Mouse (Mus musculus) megakaryocyte, embryonic 14.5 days (primary cell): ENCODE results near the gene Syt1. TPM values are rescaled to one million over a fixed set of nuclear protein-coding genes. Genes with fewer than 3 reads are reported as not detected.

Experiments used
- H3K27me3 ChIP-seq: replicated peaks from 2 replicates; pipeline ENCODE3; 2012; ENCODE audit warnings: inconsistent platforms
- H3K36me3 ChIP-seq: replicated peaks from 2 replicates; pipeline ENCODE3; 2012; ENCODE audit warnings: low read length, inconsistent platforms, mixed read lengths
- H3K4me1 ChIP-seq: 2 replicates; pipeline ENCODE4 v1.6.1; 2012; ENCODE audit warnings: inconsistent platforms
- H3K4me3 ChIP-seq: replicated peaks from 2 replicates; pipeline ENCODE3; 2012; ENCODE audit warnings: moderate library complexity, mild to moderate bottlenecking, inconsistent platforms
- H3K9me3 ChIP-seq: 2 replicates; pipeline ENCODE4 v1.6.1; 2012; ENCODE audit warnings: inconsistent platforms
- FLI1 ChIP-seq: IDR thresholded peaks from 2 replicates; pipeline ENCODE4 v1.6.1; 2012; ENCODE audit warnings: low read length, inconsistent platforms, mixed read lengths
- GATA1 ChIP-seq: IDR thresholded peaks from 3 replicates; pipeline ENCODE4 v1.6.1; 2012; ENCODE audit warnings: mixed read lengths, low read length, inconsistent platforms, borderline replicate concordance
- polyA plus RNA-seq: library from polyadenylated mRNA; stranded (reverse); fragments of >175 nt; gene quantifications from 2 replicates; pipeline ENCODE4 v1.2.3, GENCODE M21; 2012; ENCODE audit warnings: low replicate concordance; ENCODE audit not compliant: insufficient read depth

Syt1 gene
- polyA plus RNA-seq, 1 experiment, result not detected

DNA sequence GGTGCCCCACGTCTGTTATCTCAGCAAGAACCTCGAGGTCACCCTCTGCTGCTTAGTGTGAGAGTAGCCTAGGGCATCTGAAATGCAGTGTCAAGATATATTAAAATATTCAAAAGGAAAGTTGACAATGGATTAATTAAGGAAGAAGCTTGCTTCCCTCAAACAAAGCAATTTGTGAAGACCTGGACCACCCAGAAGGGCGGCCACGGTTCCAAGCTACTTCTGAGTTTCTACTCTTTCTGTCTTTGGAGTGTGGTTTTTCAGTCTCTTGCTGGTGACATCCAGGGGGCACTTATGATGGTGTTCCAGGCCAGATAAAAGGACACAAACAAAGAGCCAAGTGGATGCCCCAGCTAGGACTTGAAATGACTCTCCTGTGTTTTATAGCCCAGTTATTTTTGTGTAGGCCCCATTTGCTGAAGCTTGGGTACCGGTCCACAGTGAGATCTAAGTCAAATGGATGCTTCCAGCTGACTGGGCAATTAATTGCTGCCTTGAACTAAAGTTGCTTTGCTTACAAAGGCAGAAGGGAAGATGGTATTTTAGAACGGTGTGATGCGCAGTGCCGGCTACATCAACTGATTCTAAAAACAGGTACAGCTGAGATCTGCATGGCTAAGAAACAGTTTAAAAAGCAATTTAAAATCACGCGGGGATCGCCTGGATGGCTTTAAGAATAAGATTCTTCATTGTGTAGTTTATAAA, 530.5 kb downstream of the Syt1 start:
- H3K36me3 ChIP-seq, result no peaks in the 10 kb centered on the region
- H3K27me3 ChIP-seq, result no peaks in the 10 kb centered on the region
- H3K4me3 ChIP-seq, result no peak overlapping the region
- no peaks in the 10 kb centered on the region for H3K4me1 ChIP-seq
- H3K9me3 ChIP-seq, result peaks cover 29% of the 10 kb centered on the region
- TF ChIP-seq GATA1, result no peak
- TF ChIP-seq FLI1, result no peak

DNA sequence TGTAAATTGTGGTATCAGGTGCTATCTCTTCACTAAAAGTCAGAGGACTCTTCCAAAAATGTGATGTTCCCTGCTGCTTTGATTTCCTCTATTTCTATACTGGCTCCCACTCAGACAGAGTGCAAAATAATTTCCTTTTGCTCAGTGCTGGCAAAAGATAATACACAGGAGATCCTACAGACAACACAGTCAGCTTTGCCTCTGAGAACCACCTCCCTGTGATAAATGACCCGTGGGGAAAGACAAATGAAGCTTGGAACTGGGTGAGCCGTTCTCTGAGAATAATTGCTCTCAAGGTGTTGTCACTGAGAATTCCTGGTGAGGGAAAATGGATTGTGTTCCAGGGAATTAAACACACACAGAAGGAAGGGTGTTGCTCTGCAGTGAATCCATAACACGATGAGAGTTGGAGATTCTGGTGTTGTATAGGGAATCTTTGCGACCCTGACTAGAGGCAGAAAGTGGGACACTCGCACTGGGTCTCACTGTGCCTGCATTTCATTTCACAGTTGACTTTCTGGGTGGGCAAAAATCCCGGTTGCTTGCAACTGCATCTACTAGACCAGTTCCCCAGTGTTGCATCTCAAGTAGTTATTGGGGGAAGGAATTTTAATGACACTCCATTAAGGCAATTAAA, 540.3 kb downstream of the Syt1 start:
- H3K9me3 ChIP-seq, result peaks cover 10% of the 10 kb centered on the region; the same call in 1 of the 2 replicates

DNA sequence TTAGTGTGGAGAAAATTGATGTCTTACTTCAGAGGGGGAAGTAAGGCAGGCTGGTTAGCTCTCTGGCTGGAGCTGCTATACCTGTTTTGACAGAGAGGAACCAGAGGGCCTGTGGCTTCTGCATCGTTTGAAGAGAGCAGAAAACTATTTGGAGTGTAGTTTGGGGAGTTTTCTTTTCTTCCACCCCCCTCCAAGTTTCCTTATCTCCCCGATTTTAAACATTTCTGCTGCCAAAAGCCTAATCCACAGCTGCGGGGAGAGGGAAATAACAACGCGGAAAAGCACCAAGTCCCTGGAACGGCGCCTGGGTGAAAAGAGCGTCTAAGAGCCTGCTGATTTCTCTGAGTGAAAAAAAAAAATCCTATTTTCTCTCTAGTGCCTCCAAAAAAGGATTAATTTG, 544.2 kb downstream of the Syt1 start:
- no peaks in the 10 kb centered on the region for H3K36me3 ChIP-seq
- H3K4me3 ChIP-seq, result no peak overlapping the region
- no peaks in the 10 kb centered on the region for H3K4me1 ChIP-seq
- TF ChIP-seq FLI1 (no peak), GATA1 (no peak)
- no peaks in the 10 kb centered on the region for H3K27me3 ChIP-seq
- peaks cover 9% of the 10 kb centered on the region; the same call in 1 of the 2 replicates for H3K9me3 ChIP-seq

More for the DNA sequence above, 540.3 kb downstream of the Syt1 start:
- Histone ChIP-seq H3K27me3 (no peaks in the 10 kb centered on the region), H3K36me3 (no peaks in the 10 kb centered on the region), H3K4me1 (no peaks in the 10 kb centered on the region), H3K4me3 (no peak overlapping the region)
- no peak for TF ChIP-seq GATA1
- no peak for TF ChIP-seq FLI1

DNA sequence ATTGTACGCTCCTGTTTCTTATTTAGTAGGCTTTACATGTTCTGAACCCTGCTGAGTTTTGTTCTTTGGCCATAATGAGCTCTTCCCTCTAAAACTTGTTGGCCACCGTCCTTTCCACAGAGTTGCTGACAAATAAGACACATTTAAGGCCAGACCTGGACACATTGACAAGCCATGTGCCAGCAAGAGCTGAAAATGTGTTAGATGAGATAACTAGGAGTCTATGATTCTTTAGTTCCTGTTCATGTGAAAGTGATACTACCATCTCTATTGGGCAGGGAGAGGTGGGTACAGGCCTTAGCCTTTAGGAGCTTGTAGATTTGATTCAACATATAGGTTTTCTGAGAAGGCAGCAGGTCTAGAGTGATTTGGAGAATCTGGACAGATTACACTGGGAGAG, 548.9 kb downstream of the Syt1 start:
- Histone ChIP-seq H3K36me3 (no peaks in the 10 kb centered on the region), H3K4me1 (no peaks in the 10 kb centered on the region), H3K4me3 (no peak overlapping the region), H3K27me3 (no peaks in the 10 kb centered on the region), H3K9me3 (peaks cover 6% of the 10 kb centered on the region; the same call in 1 of the 2 replicates)
- TF ChIP-seq FLI1, result no peak
- no peak for TF ChIP-seq GATA1

DNA sequence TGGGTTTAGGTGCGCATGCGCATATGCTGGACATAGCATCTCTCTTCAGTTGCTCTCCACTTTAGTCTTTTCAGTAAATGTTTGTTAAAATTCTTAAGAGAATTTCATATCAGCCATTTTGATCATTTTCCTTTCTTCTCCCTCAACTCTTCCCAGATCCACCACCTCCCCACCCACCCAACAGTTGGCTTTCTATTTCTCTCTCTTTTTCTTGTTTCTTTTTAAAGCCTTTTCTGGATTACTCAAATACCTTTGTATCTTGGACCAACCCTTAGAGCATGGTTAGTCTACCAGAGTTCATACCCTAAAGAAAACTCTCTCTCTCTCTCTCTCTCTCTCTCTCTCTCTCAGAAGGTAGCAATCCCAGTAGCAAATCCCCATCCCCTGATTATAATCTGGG, 553.7 kb downstream of the Syt1 start:
- H3K9me3 ChIP-seq, result no peaks in the 10 kb centered on the region
- H3K36me3 ChIP-seq, result no peaks in the 10 kb centered on the region
- H3K4me3 ChIP-seq, result no peak overlapping the region
- H3K27me3 ChIP-seq, result no peaks in the 10 kb centered on the region
- H3K4me1 ChIP-seq, result no peaks in the 10 kb centered on the region
- TF ChIP-seq GATA1 (no peak), FLI1 (no peak)

DNA sequence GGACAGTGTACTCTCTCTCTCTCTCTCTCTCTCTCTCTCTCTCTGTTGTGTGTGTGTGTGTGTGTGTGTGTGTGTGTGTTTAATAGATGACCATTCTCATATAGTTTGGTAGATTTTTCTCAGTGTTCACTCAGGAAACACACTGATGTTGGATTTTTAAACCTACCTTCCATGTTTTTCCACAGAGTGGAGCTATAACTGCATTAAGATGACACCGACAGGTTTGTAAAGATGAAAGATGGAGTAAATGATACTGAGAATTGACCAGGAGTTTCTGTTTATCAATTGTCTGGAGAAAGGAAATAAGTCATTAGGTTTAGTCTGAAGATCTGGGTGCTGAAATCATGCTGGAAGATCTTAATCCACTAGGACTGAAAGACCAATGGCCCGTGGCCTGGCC, 554.9 kb downstream of the Syt1 start:
- no peak for TF ChIP-seq GATA1
- TF ChIP-seq FLI1, result no peak
- no peak overlapping the region for H3K4me3 ChIP-seq
- H3K4me1 ChIP-seq, result no peaks in the 10 kb centered on the region
- no peaks in the 10 kb centered on the region for H3K9me3 ChIP-seq
- no peaks in the 10 kb centered on the region for H3K36me3 ChIP-seq
- H3K27me3 ChIP-seq, result no peaks in the 10 kb centered on the region

DNA sequence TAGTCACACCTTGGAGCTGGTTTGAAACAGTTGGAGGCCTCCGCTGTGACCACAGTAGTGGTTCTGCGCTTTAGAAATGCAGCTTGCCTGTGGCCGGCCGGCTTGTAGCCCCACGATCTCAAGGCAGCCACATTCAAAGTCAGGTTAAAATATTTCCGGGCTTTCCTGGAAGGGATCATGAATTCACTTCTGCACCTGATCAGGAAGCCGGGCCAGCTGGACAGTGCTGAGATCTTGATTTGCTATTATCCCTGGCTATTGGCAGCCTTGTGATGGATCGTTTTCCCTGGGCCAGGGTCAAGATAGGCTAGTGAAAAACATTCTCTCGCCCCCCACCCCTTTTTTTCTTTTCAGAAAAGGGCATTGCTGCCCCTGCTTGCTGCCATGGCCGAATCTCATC, 555.6 kb downstream of the Syt1 start:
- TF ChIP-seq FLI1 (no peak), GATA1 (no peak)
- Histone ChIP-seq H3K4me1 (no peaks in the 10 kb centered on the region), H3K27me3 (no peaks in the 10 kb centered on the region), H3K4me3 (no peak overlapping the region), H3K36me3 (no peaks in the 10 kb centered on the region), H3K9me3 (no peaks in the 10 kb centered on the region)

DNA sequence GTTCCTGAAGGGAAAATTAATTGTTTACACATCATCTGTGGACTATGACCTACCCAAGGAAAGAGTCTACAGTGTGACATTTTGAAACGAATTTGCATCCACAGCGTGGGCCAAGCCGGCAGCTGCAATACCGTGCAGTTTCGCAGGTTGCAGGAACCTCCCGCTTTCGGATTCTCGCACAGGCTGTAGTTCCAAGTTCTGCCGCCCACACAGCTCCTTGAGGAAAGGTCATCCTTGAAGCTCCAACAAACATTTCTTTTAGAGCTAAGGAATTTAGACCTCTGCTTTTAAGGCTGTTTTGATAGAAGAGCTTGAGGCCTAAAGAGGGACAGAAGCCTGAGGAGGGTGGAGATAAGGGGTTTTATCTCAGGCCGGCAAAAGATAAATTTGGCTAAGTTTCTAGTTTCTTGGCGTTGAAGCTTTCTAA, 556.1 kb downstream of the Syt1 start:
- no peaks in the 10 kb centered on the region for H3K4me1 ChIP-seq
- no peaks in the 10 kb centered on the region for H3K27me3 ChIP-seq
- no peak overlapping the region for H3K4me3 ChIP-seq
- TF ChIP-seq FLI1 (no peak), GATA1 (no peak)
- no peaks in the 10 kb centered on the region for H3K36me3 ChIP-seq
- no peaks in the 10 kb centered on the region for H3K9me3 ChIP-seq

DNA sequence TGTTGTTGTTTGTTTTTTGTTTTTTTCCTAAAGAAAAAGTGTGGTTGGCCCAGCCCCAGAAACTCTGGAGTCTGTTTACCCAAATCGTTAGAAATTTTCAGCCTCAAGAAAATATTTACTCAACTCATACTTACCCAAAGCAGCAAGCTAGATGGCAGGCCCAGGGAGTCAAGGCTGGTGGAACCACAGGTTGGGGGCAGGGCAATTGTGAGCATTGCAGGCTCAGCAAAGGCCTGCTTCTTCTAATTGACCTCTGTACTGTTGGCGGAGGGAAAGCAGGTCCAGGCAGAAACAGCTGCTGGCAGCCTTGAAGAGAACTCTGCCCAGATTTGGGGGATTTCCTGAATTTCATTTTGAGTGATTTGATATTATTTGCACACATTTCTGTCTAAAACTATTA, 557.2 kb downstream of the Syt1 start:
- no peaks in the 10 kb centered on the region for H3K36me3 ChIP-seq
- H3K9me3 ChIP-seq, result no peaks in the 10 kb centered on the region
- no peaks in the 10 kb centered on the region for H3K4me1 ChIP-seq
- no peak overlapping the region for H3K4me3 ChIP-seq
- TF ChIP-seq GATA1 (no peak), FLI1 (no peak)
- H3K27me3 ChIP-seq, result no peaks in the 10 kb centered on the region

DNA sequence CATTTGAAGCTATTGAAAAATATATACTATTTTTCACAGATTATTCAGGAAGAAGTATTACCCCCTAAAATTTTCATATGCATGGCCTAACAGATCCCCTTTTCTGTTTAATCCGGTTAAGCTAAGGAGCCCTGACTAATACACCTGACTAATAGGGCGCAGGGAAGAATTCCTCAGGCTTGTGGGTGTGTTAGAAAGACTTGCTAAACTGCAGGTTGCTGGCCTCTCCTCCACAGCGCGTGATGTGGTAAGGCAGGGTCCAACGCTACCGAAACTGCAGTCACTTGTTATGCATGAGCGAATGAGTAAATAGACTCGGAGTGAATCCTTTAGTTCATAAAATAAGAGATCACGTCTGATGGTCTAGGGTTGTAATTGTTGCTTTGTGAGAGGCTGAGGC, 558.4 kb downstream of the Syt1 start:
- Histone ChIP-seq H3K9me3 (no peaks in the 10 kb centered on the region), H3K27me3 (no peaks in the 10 kb centered on the region), H3K4me3 (no peak overlapping the region), H3K36me3 (no peaks in the 10 kb centered on the region), H3K4me1 (peaks cover 1% of the 10 kb centered on the region; the same call in 1 of the 2 replicates)
- TF ChIP-seq FLI1 (no peak), GATA1 (no peak)
